Mouse (Mus musculus): ENCODE measurements around the gene Cnga2. TPM values are rescaled to one million over a fixed set of nuclear protein-coding genes. Genes with fewer than 3 reads are reported as not detected.

Cnga2 gene
- not detected for total RNA-seq (2023)

GRCm38 (mm10) chrX:71991549-71991948 is at the start of gene Cnga2:
Gene Cnga2, plus strand, starts transcription at chrX:71991849.

GRCm38 (mm10) chrX:71962073-71963051 is 29.3 kb upstream of the Cnga2 start, which contains the start of gene Prrg3:
Gene Prrg3, plus strand, starts transcription at chrX:71962624.

DNA sequence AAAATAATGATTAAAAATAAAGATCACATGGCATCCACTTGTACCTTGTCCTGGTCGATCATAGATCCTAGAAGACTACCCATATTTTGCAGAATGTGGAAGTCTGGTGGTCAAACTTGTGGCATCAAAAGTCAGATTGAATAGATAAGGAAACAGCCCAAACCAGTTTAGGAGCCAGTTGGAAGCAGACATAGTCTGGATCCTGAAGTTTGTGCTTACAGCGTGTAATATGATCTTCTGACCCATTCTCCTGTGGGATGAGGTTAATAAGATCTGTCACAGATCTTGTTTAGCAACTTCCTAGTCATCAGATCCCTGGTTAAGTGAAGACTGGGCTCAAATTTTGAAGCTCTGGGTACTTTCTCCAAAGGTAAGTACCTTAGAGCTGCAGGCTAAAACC is 19.0 kb upstream of the Cnga2 start, which contains the start of gene Fate1:
Fate1 (plus strand) TSS at position 301 of the 400 bp plus-strand sequence.

Other genes with a start within 250 kb of the Cnga2 start
- gene Vma21, start 175.9 kb upstream of the Cnga2 start, total RNA-seq (2023) = 17.2 TPM
- 0.38 TPM for gene Gm1141, start 70.8 kb upstream of the Cnga2 start, total RNA-seq (2023)
- gene Prrg3, start 29.2 kb upstream of the Cnga2 start, total RNA-seq (2023) = not detected
- gene Fate1, start 18.9 kb upstream of the Cnga2 start, total RNA-seq (2023) = not detected
- gene Magea4, start 230.2 kb downstream of the Cnga2 start, total RNA-seq (2023) = not detected

Measured in CD4-positive naive resting alpha-beta T cell, adult 76 days (primary cell).